Mouse (Mus musculus): ENCODE measurements at regions not wholly inside any gene's neighbourhood (a gene's known extent, or its start where the extent isn't known, plus 50 kb on each side); places are given as distances from the start of the nearest gene placed in this dataset.
A peak's percentile ranks its signal among the peaks of the same experiment; 100 is the strongest.

- no peak for TF ChIP-seq POU5F1 (IDR thresholded peaks at IDR 0.05; ENCODE audit: borderline replicate concordance, low read length)
- no peak for TF ChIP-seq CTCF (conservative IDR thresholded peaks at IDR 0.05; ENCODE audit: low read length)
- TF ChIP-seq NANOG (IDR thresholded peaks at IDR 0.05; ENCODE audit: borderline replicate concordance, low read length): no peak
- Histone ChIP-seq H3K9me3 (ENCODE audit: low read length) (no peaks in the 10 kb centered on the region), H3K4me3 (replicated peaks; ENCODE audit: low read length) (no peak overlapping the region)
These were observed 509.0 kb upstream of the Cited2 start for GRCm38 (mm10) chr10:17214065-17214440.

GRCm38 (mm10) chr10:17215029-17215428 lies 508.0 kb upstream of the Cited2 start:
- peaks cover 35% of the 10 kb centered on the region for H3K4me1 ChIP-seq (replicated peaks; ENCODE audit: low read depth, low read length)
- TF ChIP-seq POU5F1 (IDR thresholded peaks at IDR 0.05; ENCODE audit: borderline replicate concordance, low read length) (no peak), CTCF (conservative IDR thresholded peaks at IDR 0.05; ENCODE audit: low read length) (no peak), NANOG (IDR thresholded peaks at IDR 0.05; ENCODE audit: borderline replicate concordance, low read length) (no peak)
- H3K4me3 ChIP-seq (replicated peaks; ENCODE audit: low read length): no peak overlapping the region
- H3K27me3 ChIP-seq (ENCODE audit: insufficient read depth, low read length): no peaks in the 10 kb centered on the region
- no peaks in the 10 kb centered on the region for H3K9me3 ChIP-seq (ENCODE audit: low read length)
- no peaks in the 10 kb centered on the region for H3K36me3 ChIP-seq (ENCODE audit: insufficient read depth, low read length)

More at GRCm38 (mm10) chr10:17214065-17214440, 509.0 kb upstream of the Cited2 start:
- peaks cover 35% of the 10 kb centered on the region for H3K4me1 ChIP-seq (replicated peaks; ENCODE audit: low read depth, low read length)
- no peaks in the 10 kb centered on the region for H3K27me3 ChIP-seq (ENCODE audit: insufficient read depth, low read length)
- H3K36me3 ChIP-seq (ENCODE audit: insufficient read depth, low read length): no peaks in the 10 kb centered on the region

GRCm38 (mm10) chr10:17221495-17221894 lies 501.5 kb upstream of the Cited2 start:
- H3K36me3 ChIP-seq (ENCODE audit: insufficient read depth, low read length): no peaks in the 10 kb centered on the region
- no peaks in the 10 kb centered on the region for H3K27me3 ChIP-seq (ENCODE audit: insufficient read depth, low read length)
- no peak overlapping the region for H3K4me3 ChIP-seq (replicated peaks; ENCODE audit: low read length)
- TF ChIP-seq CTCF (conservative IDR thresholded peaks at IDR 0.05; ENCODE audit: low read length): no peak
- no peak for TF ChIP-seq NANOG (IDR thresholded peaks at IDR 0.05; ENCODE audit: borderline replicate concordance, low read length)
- TF ChIP-seq POU5F1 (IDR thresholded peaks at IDR 0.05; ENCODE audit: borderline replicate concordance, low read length): no peak
- peaks cover 4% of the 10 kb centered on the region for H3K4me1 ChIP-seq (replicated peaks; ENCODE audit: low read depth, low read length)
- H3K9me3 ChIP-seq (ENCODE audit: low read length): no peaks in the 10 kb centered on the region

GRCm38 (mm10) chr10:17225727-17226126 lies 497.3 kb upstream of the Cited2 start:
- no peak overlapping the region for H3K4me3 ChIP-seq (replicated peaks; ENCODE audit: low read length)
- no peaks in the 10 kb centered on the region for H3K9me3 ChIP-seq (ENCODE audit: low read length)
- H3K27me3 ChIP-seq (ENCODE audit: insufficient read depth, low read length): no peaks in the 10 kb centered on the region
- peaks cover 34% of the 10 kb centered on the region for H3K4me1 ChIP-seq (replicated peaks; ENCODE audit: low read depth, low read length)
- no peaks in the 10 kb centered on the region for H3K36me3 ChIP-seq (ENCODE audit: insufficient read depth, low read length)
- TF ChIP-seq POU5F1 (IDR thresholded peaks at IDR 0.05; ENCODE audit: borderline replicate concordance, low read length): no peak
- no peak for TF ChIP-seq NANOG (IDR thresholded peaks at IDR 0.05; ENCODE audit: borderline replicate concordance, low read length)
- TF ChIP-seq CTCF (conservative IDR thresholded peaks at IDR 0.05; ENCODE audit: low read length): no peak

GRCm38 (mm10) chr10:17230040-17230818 lies 492.8 kb upstream of the Cited2 start:
- no peaks in the 10 kb centered on the region for H3K27me3 ChIP-seq (ENCODE audit: insufficient read depth, low read length)
- no peak overlapping the region for H3K4me3 ChIP-seq (replicated peaks; ENCODE audit: low read length)
- no peaks in the 10 kb centered on the region for H3K36me3 ChIP-seq (ENCODE audit: insufficient read depth, low read length)
- TF ChIP-seq CTCF (conservative IDR thresholded peaks at IDR 0.05; ENCODE audit: low read length): no peak
- no peak for TF ChIP-seq POU5F1 (IDR thresholded peaks at IDR 0.05; ENCODE audit: borderline replicate concordance, low read length)
- peak; percentile 73; the same call in 1 of the 2 replicates for TF ChIP-seq NANOG (IDR thresholded peaks at IDR 0.05; ENCODE audit: borderline replicate concordance, low read length)
- H3K9me3 ChIP-seq (ENCODE audit: low read length): no peaks in the 10 kb centered on the region
- peaks cover 59% of the 10 kb centered on the region for H3K4me1 ChIP-seq (replicated peaks; ENCODE audit: low read depth, low read length)

GRCm38 (mm10) chr10:17235955-17236650 lies 486.9 kb upstream of the Cited2 start:
- no peaks in the 10 kb centered on the region for H3K9me3 ChIP-seq (ENCODE audit: low read length)
- TF ChIP-seq POU5F1 (IDR thresholded peaks at IDR 0.05; ENCODE audit: borderline replicate concordance, low read length) (no peak), NANOG (IDR thresholded peaks at IDR 0.05; ENCODE audit: borderline replicate concordance, low read length) (no peak), CTCF (conservative IDR thresholded peaks at IDR 0.05; ENCODE audit: low read length) (no peak)
- H3K4me3 ChIP-seq (replicated peaks; ENCODE audit: low read length): no peak overlapping the region
- no peaks in the 10 kb centered on the region for H3K36me3 ChIP-seq (ENCODE audit: insufficient read depth, low read length)
- H3K27me3 ChIP-seq (ENCODE audit: insufficient read depth, low read length): no peaks in the 10 kb centered on the region
- H3K4me1 ChIP-seq (replicated peaks; ENCODE audit: low read depth, low read length): peaks cover 72% of the 10 kb centered on the region

- no peak for TF ChIP-seq NANOG (IDR thresholded peaks at IDR 0.05; ENCODE audit: borderline replicate concordance, low read length)
- TF ChIP-seq POU5F1 (IDR thresholded peaks at IDR 0.05; ENCODE audit: borderline replicate concordance, low read length): no peak
- no peak for TF ChIP-seq CTCF (conservative IDR thresholded peaks at IDR 0.05; ENCODE audit: low read length)
- H3K9me3 ChIP-seq (ENCODE audit: low read length): no peaks in the 10 kb centered on the region
- H3K4me1 ChIP-seq (replicated peaks; ENCODE audit: low read depth, low read length): peaks cover 66% of the 10 kb centered on the region
- no peak overlapping the region for H3K4me3 ChIP-seq (replicated peaks; ENCODE audit: low read length)
- no peaks in the 10 kb centered on the region for H3K36me3 ChIP-seq (ENCODE audit: insufficient read depth, low read length)
- H3K27me3 ChIP-seq (ENCODE audit: insufficient read depth, low read length): no peaks in the 10 kb centered on the region
These were observed 486.3 kb upstream of the Cited2 start for GRCm38 (mm10) chr10:17236761-17237160.

GRCm38 (mm10) chr10:17237463-17237862 lies 485.6 kb upstream of the Cited2 start:
- Histone ChIP-seq H3K27me3 (ENCODE audit: insufficient read depth, low read length) (no peaks in the 10 kb centered on the region), H3K9me3 (ENCODE audit: low read length) (no peaks in the 10 kb centered on the region), H3K4me1 (replicated peaks; ENCODE audit: low read depth, low read length) (peaks cover 63% of the 10 kb centered on the region), H3K36me3 (ENCODE audit: insufficient read depth, low read length) (no peaks in the 10 kb centered on the region), H3K4me3 (replicated peaks; ENCODE audit: low read length) (peak overlapping the region; percentile 35)
- no peak for TF ChIP-seq CTCF (conservative IDR thresholded peaks at IDR 0.05; ENCODE audit: low read length)
- no peak for TF ChIP-seq NANOG (IDR thresholded peaks at IDR 0.05; ENCODE audit: borderline replicate concordance, low read length)
- no peak for TF ChIP-seq POU5F1 (IDR thresholded peaks at IDR 0.05; ENCODE audit: borderline replicate concordance, low read length)
